Mouse (Mus musculus): Measurements from ENCODE around the gene Lcn12.

DNA sequence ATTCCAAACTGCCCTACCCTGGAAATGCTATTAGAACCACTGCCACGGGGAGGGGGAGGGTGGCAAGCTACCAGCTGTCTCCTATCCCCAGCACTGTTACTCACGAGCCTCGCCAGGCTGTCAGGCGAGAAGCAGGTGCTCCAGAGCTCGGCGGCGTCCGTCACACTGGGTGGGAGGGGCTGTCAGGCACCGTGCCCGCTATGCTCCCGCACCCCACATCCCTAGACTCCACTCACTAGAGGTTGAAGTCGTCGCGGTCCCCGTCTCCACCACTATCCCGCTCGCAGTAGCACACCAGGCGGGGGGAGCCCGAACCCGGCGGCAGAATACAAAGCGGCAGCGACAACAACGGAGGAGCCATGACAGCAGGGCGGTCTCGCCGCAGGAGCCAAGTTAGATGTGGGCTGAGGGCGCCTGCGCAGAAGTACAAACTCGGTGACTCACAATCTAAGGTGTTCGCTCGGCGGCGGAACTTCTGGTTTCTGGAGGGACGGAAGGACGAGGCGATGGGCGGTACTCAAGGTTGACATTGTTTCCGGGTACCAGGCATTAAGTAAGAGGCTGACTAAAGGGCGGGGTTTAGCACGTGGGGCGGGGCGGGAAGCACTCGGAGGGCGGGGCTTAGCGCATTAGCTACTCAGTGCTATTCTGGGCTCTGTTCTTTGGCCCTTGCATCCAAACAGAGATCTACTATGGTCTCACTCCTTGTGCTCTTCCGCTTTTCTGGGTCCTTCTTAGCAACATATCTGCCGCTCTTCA lies 33.0 kb downstream of the Lcn12 start, which contains the start of gene Paxx:
- no peak for TF ChIP-seq GATA2 (IDR thresholded peaks at IDR 0.05; ENCODE audit: borderline replicate concordance, low read depth, low read length)
- TF ChIP-seq CTCF (IDR thresholded peaks at IDR 0.05; ENCODE audit: low read depth, low read length), result no peak
- no peak for TF ChIP-seq GATA1 (IDR thresholded peaks at IDR 0.05; ENCODE audit: borderline replicate concordance, low read length)
- TF ChIP-seq POLR2AphosphoS5 (IDR thresholded peaks at IDR 0.05; ENCODE audit: insufficient replicate concordance, low read depth, low read length), result no peak
- TF ChIP-seq TAL1 (conservative IDR thresholded peaks at IDR 0.05; ENCODE audit: low read depth, low read length), result no peak

Measured in G1E (cell line).